22 mouse cellular contexts compared by ENCODE assay signal in the genomic region with DNA sequence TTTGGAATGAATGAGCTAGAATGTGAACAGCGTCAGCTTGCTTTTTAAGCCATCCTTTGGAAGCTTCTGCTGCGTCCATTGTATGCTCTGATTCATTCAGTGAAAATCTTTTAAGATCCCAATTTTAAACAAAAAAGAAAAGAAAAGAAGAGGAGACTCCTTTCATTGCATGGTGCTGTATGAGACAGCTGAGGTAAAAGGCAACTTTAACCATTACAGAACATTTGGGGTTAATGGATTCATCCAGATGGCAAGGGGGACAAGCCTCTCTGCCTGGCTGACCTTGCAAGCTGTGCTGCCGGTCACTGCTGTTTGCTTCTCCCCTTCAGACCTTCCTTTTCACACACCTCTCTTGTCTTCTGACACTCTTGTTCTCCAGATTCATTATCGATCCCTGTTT.
DNase-seq lines count a peak whose midpoint lies in the region; ATAC-seq and TF ChIP-seq lines count a peak whose summit lies in the region.
"Had no signal": no experiment of that assay in that cellular context is flagged by ENCODE, and none has a peak within 500 bp of the region (broad histone marks: within the 10 kb centered on the region; RNA-seq: fewer than 3 reads in every experiment).

No protein-coding gene starts in this region.

- H3K27ac ChIP-seq in forebrain, postnatal 0 days (ENCODE audit: low read depth, low read length) = no peak overlapping the region
- no peak overlapping the region for H3K27ac ChIP-seq in forebrain, embryonic 13.5 days
- H3K27ac ChIP-seq in neural tube, embryonic 11.5 days (ENCODE audit: low read depth, low read length) = no peak overlapping the region
- no peak overlapping the region for H3K27ac ChIP-seq in neural tube, embryonic 15.5 days (replicated peaks)
- H3K27ac ChIP-seq in hindbrain, postnatal 0 days = no peak overlapping the region
- H3K27ac ChIP-seq in kidney, embryonic 14.5 days (ENCODE audit: low read depth, low read length) = no peak overlapping the region
- H3K27ac ChIP-seq: embryonic facial prominence, embryonic 12.5 days; gastrocnemius, adult 2 months; heart, embryonic 10.5 days; limb, embryonic 10.5 days; liver, embryonic 15.5 days; lung, embryonic 15.5 days; neural tube, embryonic 13.5 days had no signal

- DNase-seq in forebrain, postnatal 0 days = peak; percentile 2
- no peak for DNase-seq in neural tube, embryonic 11.5 days (ENCODE audit: low spot score)
- peak; percentile 20 for DNase-seq in hindbrain, postnatal 0 days (ENCODE audit: low spot score)
- no peak for DNase-seq in frontal cortex, postnatal 25 days (ENCODE audit: low spot score in 2 of 2)
- DNase-seq: adrenal gland, postnatal 25 days; cerebellum, adult 9-10 months; gastrocnemius, adult 2 months; heart, postnatal 4 days; kidney, adult 2 months; kidney, postnatal 10 days; liver; lung, postnatal 36 days had no signal

- H3K4me3 ChIP-seq in forebrain, postnatal 0 days (ENCODE audit: low read depth, low read length) = no peak overlapping the region
- no peak overlapping the region for H3K4me3 ChIP-seq in forebrain, embryonic 13.5 days
- no peak overlapping the region for H3K4me3 ChIP-seq in neural tube, embryonic 11.5 days (ENCODE audit: low read depth, low read length)
- no peak overlapping the region for H3K4me3 ChIP-seq in neural tube, embryonic 15.5 days (replicated peaks)
- no peak overlapping the region for H3K4me3 ChIP-seq in hindbrain, postnatal 0 days (ENCODE audit: low read length)
- H3K4me3 ChIP-seq in kidney, embryonic 14.5 days (ENCODE audit: low read length) = no peak overlapping the region
- H3K4me3 ChIP-seq: embryonic facial prominence, embryonic 12.5 days; gastrocnemius, adult 2 months; heart, embryonic 10.5 days; limb, embryonic 10.5 days; liver, embryonic 15.5 days; lung, embryonic 15.5 days; megakaryocyte, embryonic 14.5 days; neural tube, embryonic 13.5 days had no signal

- no peak for ATAC-seq in forebrain, postnatal 0 days
- ATAC-seq in forebrain, embryonic 13.5 days = no peak
- ATAC-seq in neural tube, embryonic 11.5 days (ENCODE audit: insufficient read depth, low FRiP score, low TSS enrichment) = peak; percentile 53; the same call in 1 of the 2 replicates
- no peak for ATAC-seq in neural tube, embryonic 15.5 days (ENCODE audit: low FRiP score)
- no peak for ATAC-seq in hindbrain, postnatal 0 days
- ATAC-seq in kidney, embryonic 14.5 days (ENCODE audit: low FRiP score, low TSS enrichment) = no peak

- H3K27me3 ChIP-seq in forebrain, postnatal 0 days (ENCODE audit: insufficient read depth, low read length) = no peaks in the 10 kb centered on the region
- no peaks in the 10 kb centered on the region for H3K27me3 ChIP-seq in forebrain, embryonic 13.5 days
- no peaks in the 10 kb centered on the region for H3K27me3 ChIP-seq in neural tube, embryonic 11.5 days (ENCODE audit: control insufficient read depth, insufficient read depth, low read length)
- H3K27me3 ChIP-seq in neural tube, embryonic 15.5 days (replicated peaks) = no peaks in the 10 kb centered on the region
- no peaks in the 10 kb centered on the region for H3K27me3 ChIP-seq in hindbrain, postnatal 0 days (ENCODE audit: insufficient read depth, low read length)
- no peaks in the 10 kb centered on the region for H3K27me3 ChIP-seq in kidney, embryonic 14.5 days (ENCODE audit: control insufficient read depth, insufficient read depth, low read length)
- H3K27me3 ChIP-seq: embryonic facial prominence, embryonic 12.5 days; liver, embryonic 15.5 days; lung, embryonic 15.5 days; megakaryocyte, embryonic 14.5 days; neural tube, embryonic 13.5 days had no signal

- no peak for TF ChIP-seq CTCF in forebrain, postnatal 0 days (IDR thresholded peaks at IDR 0.05; ENCODE audit: low read depth)
- no peak for TF ChIP-seq CTCF in hindbrain, postnatal 0 days (IDR thresholded peaks at IDR 0.05; ENCODE audit: low read depth)

- H3K9me3 ChIP-seq in forebrain, postnatal 0 days (ENCODE audit: low read length) = no peaks in the 10 kb centered on the region
- H3K9me3 ChIP-seq in forebrain, embryonic 13.5 days (replicated peaks) = no peaks in the 10 kb centered on the region
- H3K9me3 ChIP-seq in neural tube, embryonic 11.5 days (ENCODE audit: control insufficient read depth, low read length) = no peaks in the 10 kb centered on the region
- no peaks in the 10 kb centered on the region for H3K9me3 ChIP-seq in neural tube, embryonic 15.5 days (replicated peaks)
- H3K9me3 ChIP-seq in hindbrain, postnatal 0 days (ENCODE audit: low read length) = no peaks in the 10 kb centered on the region
- H3K9me3 ChIP-seq in kidney, embryonic 14.5 days (ENCODE audit: control insufficient read depth, low read length) = no peaks in the 10 kb centered on the region
- H3K9me3 ChIP-seq: embryonic facial prominence, embryonic 12.5 days; heart, embryonic 10.5 days; limb, embryonic 10.5 days; liver, embryonic 15.5 days; lung, embryonic 15.5 days; megakaryocyte, embryonic 14.5 days; neural tube, embryonic 13.5 days had no signal

- no peak overlapping the region for H3K4me2 ChIP-seq in forebrain, postnatal 0 days (ENCODE audit: low read depth)
- no peak overlapping the region for H3K4me2 ChIP-seq in forebrain, embryonic 13.5 days
- H3K4me2 ChIP-seq in neural tube, embryonic 11.5 days (ENCODE audit: low read depth) = no peak overlapping the region
- no peak overlapping the region for H3K4me2 ChIP-seq in neural tube, embryonic 15.5 days
- H3K4me2 ChIP-seq in hindbrain, postnatal 0 days (ENCODE audit: low read depth, low read length) = no peak overlapping the region
- H3K4me2 ChIP-seq in kidney, embryonic 14.5 days (replicated peaks; ENCODE audit: low read depth, low read length) = no peak overlapping the region
- H3K4me2 ChIP-seq: embryonic facial prominence, embryonic 12.5 days; liver, embryonic 15.5 days; lung, embryonic 15.5 days; neural tube, embryonic 13.5 days had no signal

- H3K4me1 ChIP-seq in forebrain, postnatal 0 days (ENCODE audit: insufficient read depth) = no peaks in the 10 kb centered on the region
- H3K4me1 ChIP-seq in forebrain, embryonic 13.5 days = peaks cover 5% of the 10 kb centered on the region; the same call in 1 of the 2 replicates
- no peaks in the 10 kb centered on the region for H3K4me1 ChIP-seq in neural tube, embryonic 11.5 days (ENCODE audit: control insufficient read depth, insufficient read depth, low read length)
- H3K4me1 ChIP-seq in neural tube, embryonic 15.5 days = no peaks in the 10 kb centered on the region
- H3K4me1 ChIP-seq in hindbrain, postnatal 0 days (ENCODE audit: insufficient read depth, low read length) = no peaks in the 10 kb centered on the region
- no peaks in the 10 kb centered on the region for H3K4me1 ChIP-seq in kidney, embryonic 14.5 days (ENCODE audit: control insufficient read depth, insufficient read depth, low read length)
- H3K4me1 ChIP-seq: embryonic facial prominence, embryonic 12.5 days; heart, embryonic 10.5 days; limb, embryonic 10.5 days; liver, embryonic 15.5 days; lung, embryonic 15.5 days; megakaryocyte, embryonic 14.5 days had no signal

- H3K36me3 ChIP-seq in forebrain, postnatal 0 days (ENCODE audit: insufficient read depth) = no peaks in the 10 kb centered on the region
- H3K36me3 ChIP-seq in forebrain, embryonic 13.5 days (ENCODE audit: poor library complexity, severe bottlenecking) = no peaks in the 10 kb centered on the region
- H3K36me3 ChIP-seq in neural tube, embryonic 11.5 days (ENCODE audit: control insufficient read depth, insufficient read depth, low read length) = no peaks in the 10 kb centered on the region
- no peaks in the 10 kb centered on the region for H3K36me3 ChIP-seq in neural tube, embryonic 15.5 days
- no peaks in the 10 kb centered on the region for H3K36me3 ChIP-seq in hindbrain, postnatal 0 days (ENCODE audit: insufficient read depth, low read length)
- H3K36me3 ChIP-seq in kidney, embryonic 14.5 days (ENCODE audit: control insufficient read depth, insufficient read depth, low read length) = no peaks in the 10 kb centered on the region
- H3K36me3 ChIP-seq: embryonic facial prominence, embryonic 12.5 days; heart, embryonic 10.5 days; limb, embryonic 10.5 days; liver, embryonic 15.5 days; lung, embryonic 15.5 days; neural tube, embryonic 13.5 days had no signal

- no peak overlapping the region for H3K9ac ChIP-seq in forebrain, postnatal 0 days
- no peak overlapping the region for H3K9ac ChIP-seq in forebrain, embryonic 13.5 days
- H3K9ac ChIP-seq in neural tube, embryonic 11.5 days (ENCODE audit: low read length) = no peak overlapping the region
- no peak overlapping the region for H3K9ac ChIP-seq in neural tube, embryonic 15.5 days (replicated peaks)
- H3K9ac ChIP-seq in hindbrain, postnatal 0 days (replicated peaks; ENCODE audit: low read length) = no peak overlapping the region
- H3K9ac ChIP-seq in kidney, embryonic 14.5 days (ENCODE audit: low read depth, low read length) = no peak overlapping the region
- H3K9ac ChIP-seq: embryonic facial prominence, embryonic 12.5 days; liver, embryonic 15.5 days; lung, embryonic 15.5 days; neural tube, embryonic 13.5 days had no signal

- 36% methylated on average over 4 of the region's 4 CpGs for WGBS in forebrain, postnatal 0 days
- 37% methylated on average over 4 of the region's 4 CpGs for WGBS in forebrain, embryonic 13.5 days
- WGBS in neural tube, embryonic 11.5 days = 53% methylated on average over 4 of the region's 4 CpGs
- 27% methylated on average over 4 of the region's 4 CpGs for WGBS in neural tube, embryonic 15.5 days
- WGBS in hindbrain, postnatal 0 days = 39% methylated on average over 4 of the region's 4 CpGs
- WGBS in kidney, embryonic 14.5 days = 66% methylated on average over 4 of the region's 4 CpGs

Comparison
In these comparisons a context has a peak if more than half of its experiments do, and no peak if none do; other contexts are left out.
1. DNase-seq: peak in forebrain, postnatal 0 days (single experiment) and hindbrain, postnatal 0 days (single experiment); none in neural tube, embryonic 11.5 days (single experiment) and frontal cortex, postnatal 25 days (0 of 2).